Mouse (Mus musculus): ENCODE data around the gene Samd14. TPM values are rescaled to one million over a fixed set of nuclear protein-coding genes. Genes with fewer than 3 reads are reported as not detected.

The Samd14 gene
- total and polyA plus RNA-seq, 3 experiments: 2.5 to 12.9 (median 4.5) TPM

DNA sequence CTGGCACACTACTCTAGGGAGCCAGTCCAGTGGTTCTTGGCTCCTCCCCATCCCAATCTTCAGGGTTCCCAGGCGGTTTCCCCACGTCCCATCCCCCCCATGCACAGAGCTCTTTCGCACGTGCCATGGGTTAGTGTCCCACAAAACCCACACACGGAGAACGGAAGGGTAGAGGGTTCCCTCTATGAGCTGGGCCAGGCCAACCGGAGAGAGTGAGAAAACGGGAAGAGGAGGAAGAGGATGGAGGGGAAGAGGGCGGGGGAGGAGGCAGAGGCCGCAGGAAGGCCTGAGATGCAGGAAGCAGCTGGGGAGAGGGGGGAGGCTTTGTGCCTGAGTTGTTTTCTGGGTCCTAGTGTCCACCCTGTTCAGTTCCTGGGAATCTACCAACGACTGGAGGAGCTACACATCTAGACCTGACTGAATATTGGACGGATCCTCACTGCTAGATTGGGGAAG lies 20.1 kb upstream of the Samd14 start:
- peak; percentile 90 for DNase-seq

DNA sequence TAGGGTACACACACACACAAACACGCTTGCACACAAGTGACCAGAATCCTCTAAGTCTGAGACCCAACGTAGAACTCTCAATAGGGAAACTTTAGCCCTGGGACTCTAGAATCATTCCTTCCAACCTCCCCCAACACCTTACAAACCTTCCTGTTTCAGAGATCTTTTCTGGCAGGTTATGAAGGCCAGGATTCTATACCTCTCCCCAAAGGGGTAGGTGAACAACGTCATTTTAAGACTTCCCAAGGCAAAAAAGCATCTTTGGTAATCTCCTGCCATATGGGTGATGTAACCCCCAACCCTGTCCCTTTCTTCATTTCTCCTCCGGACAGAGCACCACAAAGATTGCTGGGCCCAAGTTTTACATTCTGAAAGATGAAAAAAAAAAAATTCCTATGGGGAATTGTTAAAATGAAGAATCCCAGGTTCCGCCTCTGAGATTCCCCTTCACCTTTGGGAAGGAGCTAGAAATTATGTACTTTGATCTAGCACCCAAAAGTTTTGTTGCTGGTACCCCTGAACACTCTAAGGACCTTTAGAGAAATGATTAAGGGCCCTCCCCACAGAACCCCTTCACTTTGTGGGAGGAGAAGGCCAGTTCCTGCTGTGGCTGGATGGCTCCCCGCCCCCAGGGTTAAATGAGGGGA lies 19.5 kb upstream of the Samd14 start:
- DNase-seq: no peak

DNA sequence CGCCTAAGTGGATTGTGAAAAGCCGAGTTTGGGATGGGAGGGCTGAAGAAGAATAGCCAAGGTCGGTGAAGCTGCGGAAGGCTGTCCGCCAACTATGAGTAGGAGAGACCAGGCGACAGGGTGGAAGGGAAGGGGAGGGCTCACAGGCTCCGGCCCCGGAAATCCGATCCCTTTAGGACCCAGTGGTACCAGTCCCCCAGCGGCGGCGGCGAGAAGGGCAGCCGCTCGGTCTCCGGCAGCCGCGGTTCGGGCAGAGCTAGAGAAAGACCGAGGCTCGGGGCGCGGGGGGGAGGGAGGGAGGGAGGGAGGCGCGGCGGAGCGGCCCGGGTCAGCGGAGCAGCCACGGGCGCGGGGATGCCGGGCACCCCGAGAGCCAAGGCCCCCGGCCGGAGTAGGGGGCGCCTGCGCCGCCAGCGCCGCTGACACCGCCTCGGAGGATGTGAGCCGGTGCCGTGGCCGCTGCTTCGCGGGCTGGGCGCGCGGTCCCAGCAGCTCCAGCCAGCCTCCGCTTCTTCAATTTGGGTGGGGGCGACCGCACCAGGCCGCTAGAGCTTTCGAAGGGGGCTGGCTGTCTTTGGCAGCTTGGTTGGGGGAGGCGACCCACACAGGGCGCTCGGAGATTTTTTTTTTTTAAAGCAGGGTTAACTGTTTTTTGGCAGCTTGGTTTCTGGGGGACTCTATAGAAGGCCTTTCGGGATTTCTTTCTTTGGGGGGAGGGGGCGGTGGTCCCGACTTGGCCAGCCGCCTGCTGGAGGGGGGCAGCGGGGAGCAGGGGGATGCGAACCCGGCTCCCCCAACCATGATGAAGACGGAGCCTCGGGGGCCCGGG lies 18.7 kb upstream of the Samd14 start, which contains the start of gene Ppp1r9b:
TSS of gene Ppp1r9b (plus strand) at position 287 of the 829 bp plus-strand sequence.
- DNase-seq: peak; percentile 97

DNA sequence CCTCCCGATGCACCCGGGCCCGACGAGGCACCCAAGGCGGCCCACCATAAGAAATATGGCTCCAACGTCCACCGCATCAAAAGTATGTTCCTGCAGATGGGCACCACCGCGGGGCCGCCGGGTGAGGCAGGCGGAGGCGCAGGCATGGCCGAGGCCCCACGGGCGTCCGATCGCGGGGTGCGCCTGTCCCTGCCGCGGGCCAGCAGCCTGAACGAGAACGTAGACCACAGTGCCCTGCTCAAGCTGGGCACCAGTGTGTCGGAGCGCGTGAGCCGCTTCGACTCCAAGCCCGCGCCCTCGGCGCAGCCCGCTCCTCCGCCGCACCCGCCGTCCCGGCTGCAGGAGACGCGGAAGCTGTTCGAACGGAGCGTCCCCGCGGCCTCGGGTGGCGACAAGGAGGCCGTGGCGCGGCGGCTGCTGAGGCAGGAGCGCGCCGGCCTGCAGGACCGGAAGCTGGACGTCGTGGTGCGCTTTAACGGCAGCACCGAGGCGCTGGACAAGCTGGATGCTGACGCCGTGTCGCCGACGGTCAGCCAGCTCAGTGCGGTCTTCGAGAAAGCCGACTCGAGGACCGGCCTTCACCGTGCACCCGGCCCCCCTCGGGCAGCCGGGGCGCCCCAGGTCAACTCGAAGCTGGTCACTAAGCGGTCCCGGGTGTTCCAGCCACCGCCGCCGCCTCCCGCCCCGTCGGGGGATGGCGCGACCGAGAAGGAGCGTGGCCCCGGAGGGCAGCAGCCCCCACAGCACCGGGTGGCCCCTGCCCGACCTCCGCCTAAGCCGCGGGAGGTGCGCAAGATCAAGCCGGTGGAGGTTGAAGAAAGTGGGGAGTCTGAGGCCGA lies 17.8 kb upstream of the Samd14 start:
- DNase-seq: peak; percentile 79

DNA sequence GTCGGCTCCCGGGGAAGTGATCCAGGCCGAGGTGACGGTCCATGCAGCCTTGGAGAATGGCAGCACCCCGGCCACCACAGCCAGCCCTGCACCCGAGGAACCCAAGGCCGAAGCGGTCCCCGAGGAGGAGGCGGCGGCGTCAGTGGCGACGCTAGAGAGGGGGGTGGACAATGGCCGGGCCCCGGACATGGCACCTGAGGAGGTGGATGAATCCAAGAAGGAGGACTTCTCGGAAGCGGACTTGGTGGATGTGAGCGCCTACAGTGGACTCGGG lies 17.3 kb upstream of the Samd14 start:
- DNase-seq: peak; percentile 78

DNA sequence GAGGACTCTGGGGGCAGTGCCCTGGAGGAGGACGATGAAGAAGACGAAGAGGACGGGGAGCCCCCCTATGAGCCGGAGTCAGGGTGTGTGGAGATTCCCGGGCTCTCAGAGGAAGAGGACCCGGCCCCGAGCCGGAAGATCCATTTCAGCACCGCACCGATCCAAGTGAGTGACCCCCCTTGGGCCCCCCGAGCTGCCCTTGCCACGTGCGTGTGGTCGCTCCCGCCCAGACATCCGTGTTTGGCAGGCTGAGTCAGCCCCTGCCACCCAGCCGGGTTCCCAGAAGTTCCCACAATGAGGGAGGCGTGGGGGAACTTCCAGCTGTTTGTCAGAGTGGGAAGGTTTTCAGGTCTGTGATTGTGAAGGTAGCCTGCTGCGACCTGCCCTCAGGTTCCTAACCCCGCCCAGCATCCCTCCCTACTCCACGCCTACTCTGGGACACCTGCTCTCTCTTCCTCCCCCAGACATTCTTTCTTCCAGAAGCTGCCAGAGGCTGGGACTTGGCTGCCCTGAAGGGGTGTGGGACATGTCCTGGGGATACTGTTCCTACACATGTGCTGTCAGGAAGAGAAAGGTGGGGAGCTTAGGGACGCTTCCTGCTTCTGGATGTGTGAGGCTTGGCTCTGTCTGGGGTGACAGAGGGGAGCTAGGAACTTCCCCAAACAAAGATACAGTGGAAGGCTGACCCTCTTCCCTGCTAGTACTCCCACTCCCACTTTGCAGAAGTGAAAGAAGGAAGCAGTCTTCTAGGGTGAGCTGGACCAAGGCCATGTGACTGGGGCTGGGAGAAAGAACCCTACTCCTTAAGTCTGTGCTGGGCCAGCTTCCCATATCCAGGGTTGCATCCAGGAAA lies 16.7 kb upstream of the Samd14 start:
- peak; percentile 83 for DNase-seq

DNA sequence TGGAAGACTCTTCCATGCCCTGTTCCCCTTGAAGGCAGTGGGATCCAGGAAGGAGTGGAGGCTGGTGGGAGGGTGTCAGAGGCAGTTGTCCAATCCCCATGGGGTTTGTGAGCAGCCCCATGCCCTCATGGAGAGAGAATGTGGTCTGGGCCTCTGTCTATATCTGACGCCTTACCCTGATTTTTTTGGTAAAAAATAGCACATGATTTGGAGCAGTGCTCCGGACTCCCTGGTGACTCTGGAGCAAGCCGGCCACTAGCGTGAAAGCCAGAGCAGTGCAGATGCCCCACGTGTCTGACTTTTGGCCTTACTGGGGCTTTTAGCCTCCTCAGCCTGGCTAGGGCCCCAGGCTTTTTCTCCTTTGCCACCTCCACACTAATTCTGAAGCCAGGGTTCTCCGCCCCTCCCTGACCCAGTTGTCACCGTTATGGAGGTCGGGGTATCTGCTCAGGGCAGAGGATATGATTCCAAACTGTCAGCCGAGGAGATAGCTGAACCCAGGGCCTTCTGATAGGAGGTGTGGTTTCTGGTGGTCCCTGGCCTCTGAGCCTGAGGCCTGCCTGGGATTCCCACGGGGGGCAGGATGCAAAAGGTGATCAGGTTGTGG lies 15.4 kb upstream of the Samd14 start:
- DNase-seq: peak; percentile 56

DNA sequence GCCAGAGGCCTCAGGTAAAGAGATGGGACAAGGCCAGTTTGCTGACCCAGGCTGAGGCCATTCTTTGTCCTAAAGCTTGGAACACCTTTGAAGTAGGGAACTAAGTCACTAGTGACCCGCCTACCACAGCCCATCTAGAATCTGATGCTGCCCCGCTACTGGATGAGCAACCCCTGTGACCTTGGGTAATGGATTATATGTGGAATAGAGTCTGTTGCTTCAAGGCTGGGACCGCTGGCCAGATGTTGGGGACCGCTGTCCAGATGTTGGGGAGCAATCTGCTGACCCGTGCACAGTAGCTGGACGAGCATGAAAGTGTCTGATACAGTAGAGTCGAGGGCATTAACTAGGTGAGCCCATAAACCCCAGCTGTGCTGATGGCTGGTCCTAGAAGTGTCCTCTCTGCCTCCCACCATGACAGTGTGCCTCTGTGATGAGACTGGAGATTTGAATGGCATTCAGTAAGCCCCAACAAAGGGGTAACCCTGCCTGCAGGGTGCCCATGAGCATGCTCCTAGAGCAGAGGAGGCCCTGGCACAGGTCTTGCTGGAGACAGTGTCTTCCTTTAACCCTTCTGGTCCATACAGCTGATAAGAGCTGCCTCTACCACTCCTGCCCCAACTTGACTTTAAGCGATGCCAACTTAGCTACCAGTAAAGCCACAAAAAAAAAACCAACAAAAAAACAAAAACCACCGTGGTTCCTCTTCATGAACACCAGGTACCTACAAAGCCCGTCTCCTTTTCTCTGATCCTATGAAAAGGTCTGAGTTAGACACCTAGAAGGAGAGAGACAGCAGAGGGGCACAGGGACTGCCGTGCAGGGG lies 14.5 kb upstream of the Samd14 start:
- DNase-seq: peak; percentile 45

DNA sequence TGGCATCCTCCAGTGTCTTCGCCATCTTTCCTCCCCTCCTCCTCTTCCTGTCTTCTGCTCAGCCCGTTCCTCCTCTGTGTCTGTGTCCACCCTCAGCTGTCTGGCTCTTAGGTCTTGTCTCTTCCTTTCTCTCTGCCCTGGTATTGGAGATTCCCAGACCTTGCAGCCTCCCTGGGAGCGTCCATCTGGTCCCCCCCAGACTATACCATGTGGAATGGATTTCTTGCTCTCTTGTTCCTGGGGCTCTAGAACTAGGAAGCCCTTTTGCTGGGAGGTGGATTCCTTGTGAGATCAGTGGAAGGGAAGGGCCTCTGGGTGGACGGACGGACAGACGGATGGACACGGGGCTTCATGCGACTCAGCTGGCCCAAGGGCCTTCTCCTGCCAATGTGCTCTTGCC lies 13.6 kb upstream of the Samd14 start:
- no peak for DNase-seq

DNA sequence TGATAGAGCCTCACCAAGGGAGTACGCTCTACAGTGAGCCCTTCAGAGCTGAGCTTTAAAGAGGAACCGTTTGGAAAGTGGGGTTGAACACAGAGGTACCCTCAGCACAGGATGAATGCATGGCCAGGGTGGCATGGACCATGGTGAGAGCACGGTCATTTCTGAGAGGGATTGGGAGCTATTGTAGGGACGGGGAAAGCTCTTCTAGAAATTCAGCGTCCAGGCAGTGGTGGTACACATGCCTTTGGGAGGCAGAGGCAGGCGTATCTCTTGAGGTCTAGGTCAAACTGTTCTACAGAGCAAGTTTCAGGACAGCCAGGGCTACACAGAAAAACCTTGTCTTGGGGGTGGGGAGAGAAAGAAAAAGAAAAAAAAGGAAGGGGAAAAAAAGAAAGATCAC lies 12.7 kb upstream of the Samd14 start:
- no peak for DNase-seq

DNA sequence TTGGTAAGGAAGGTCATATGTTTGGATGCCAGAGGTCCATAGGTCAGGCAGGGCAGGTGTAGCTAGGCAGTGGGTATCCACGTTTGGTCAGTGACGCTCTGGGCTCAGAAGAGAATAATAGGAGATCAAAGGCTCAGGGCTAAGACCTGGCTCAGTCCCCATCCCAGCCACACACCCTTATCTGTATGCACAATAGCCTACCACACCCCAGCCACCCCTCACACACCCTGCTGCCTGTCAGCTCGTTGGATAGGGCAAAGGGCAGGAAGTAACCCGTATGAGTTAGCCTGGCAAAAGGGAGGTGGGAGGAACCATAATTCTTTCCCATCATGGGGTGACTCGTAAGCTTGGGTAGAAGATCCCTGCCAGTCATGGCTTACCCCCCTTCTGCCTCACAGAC lies 12.1 kb upstream of the Samd14 start:
- DNase-seq: no peak

DNA sequence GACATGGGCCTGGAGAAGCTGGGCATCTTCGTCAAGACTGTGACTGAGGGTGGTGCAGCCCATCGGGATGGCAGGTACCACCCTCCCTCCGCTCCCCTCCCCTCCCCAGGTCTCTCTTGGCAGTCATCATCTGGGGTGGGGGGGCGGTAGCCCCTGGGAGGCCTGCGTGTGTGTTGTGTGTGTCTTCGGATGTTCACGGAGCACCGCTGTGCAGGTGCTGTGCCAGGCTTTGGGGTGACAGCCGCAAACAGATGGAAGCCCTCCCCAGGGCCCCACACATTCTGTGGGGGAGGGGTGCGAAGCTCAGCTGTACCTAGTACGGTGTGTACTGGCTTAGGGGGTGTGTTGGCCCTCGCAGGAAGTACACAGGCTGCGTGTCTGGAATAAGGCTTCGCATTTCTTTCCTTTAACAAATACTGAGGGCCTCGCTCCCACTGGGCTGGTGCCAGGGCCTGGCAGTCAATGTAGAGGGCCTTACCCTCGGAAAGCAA lies 11.6 kb upstream of the Samd14 start:
- no peak for DNase-seq

DNA sequence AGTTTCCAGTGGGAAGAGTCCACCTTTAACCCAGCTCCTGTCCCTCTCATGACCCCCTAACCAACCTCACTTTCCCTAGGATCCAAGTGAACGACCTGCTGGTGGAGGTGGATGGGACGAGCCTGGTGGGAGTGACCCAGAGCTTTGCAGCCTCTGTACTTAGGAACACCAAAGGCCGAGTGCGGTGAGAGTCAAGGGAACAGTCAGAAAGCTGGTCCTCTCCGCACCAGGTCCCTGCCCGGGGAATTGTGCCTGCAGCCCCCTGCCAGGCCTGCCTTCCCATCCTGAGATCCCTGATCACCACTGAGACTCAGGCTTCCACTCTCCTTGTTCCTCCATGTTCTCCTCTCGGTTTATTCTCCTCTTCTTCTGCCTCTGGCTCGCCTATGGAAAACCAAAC lies 9.6 kb upstream of the Samd14 start:
- DNase-seq: no peak

DNA sequence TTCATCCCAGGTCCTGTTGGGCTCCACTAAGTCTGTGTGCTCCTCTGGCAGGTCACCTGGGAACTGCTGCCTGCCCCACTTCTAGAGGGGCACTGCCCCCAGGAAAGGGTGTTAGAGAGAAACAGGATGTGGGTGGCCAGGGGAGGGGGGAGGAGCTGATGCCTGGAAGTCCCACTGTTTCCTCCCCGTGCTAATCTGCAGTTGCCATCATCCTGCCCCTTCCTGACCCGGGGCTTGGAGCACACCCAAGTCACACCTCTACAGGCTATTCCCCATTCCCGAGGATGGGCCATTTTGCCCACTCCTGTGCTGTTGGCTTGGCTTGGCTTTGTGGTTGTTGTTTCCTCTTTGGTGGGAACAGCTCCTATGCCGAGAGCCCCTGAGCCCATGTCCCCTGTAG lies 9.1 kb upstream of the Samd14 start:
- peak; percentile 68 for DNase-seq

DNA sequence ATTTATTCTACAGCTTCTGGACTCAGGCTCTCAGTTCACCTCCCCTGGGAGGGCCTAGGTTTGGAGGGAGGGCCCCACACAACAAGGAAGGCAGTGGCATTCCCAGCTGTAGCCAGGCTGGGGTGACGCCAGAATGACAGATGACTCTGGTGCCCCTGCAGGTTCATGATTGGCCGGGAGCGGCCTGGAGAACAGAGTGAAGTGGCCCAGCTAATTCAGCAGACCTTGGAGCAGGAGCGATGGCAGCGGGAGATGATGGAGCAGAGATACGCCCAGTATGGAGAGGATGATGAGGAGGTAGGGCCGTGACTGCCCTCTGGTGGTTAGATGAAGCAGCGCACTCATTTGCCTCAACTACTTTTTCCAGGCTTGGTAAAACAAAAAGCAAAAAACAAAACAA lies 8.6 kb upstream of the Samd14 start:
- peak; percentile 84 for DNase-seq

DNA sequence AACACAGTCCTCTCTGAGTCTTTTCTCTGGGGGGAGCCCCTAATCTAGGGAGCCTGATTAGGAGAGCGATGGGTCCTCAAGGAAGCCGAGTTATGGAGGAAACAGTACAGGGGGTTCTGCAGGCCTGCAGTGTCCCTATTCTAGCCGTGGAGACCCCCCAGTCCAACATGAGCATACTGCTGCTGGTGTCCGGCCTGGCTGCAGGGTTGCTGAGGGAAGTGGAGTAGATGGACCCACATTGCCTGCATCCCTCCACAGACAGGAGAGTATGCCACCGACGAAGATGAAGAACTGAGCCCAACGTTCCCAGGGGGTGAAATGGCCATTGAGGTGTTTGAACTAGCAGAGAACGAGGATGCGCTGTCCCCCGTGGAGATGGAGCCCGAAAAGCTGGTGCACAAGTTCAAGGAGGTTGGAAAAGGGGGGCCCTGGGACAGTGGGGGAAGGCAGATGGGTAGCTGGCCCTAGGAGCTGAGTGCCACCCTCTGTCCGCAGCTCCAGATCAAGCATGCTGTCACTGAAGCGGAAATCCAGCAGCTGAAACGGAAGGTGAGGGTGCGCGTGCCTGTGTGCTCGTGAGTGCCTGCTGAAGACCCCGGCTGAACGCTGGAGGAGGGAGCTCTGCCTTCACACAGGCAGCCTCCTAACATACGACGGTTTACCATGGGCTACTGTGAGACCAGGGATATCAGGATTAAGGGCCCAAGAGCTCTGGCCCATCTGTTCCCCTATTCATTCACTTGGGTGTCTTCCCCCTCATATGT lies 7.9 kb upstream of the Samd14 start:
- DNase-seq: no peak

DNA sequence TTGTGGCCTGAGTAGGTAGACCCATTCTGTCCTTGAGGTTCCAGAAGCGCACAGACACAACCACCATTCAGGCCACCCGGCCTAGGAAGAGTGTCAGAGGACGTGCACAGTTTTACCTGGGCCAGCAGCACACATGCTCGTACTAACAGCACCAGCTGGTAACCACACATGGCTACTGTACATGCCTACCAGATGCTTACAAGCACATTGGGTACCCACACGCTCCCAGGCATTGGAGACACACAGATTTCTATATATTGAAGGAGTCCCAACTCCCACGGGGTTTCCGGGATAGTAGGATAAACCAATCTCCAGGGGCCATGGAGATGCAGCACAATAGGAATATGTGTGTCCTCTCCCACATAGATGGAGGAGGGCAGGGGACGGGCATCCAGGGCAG lies 7.0 kb upstream of the Samd14 start:
- DNase-seq: no peak

DNA sequence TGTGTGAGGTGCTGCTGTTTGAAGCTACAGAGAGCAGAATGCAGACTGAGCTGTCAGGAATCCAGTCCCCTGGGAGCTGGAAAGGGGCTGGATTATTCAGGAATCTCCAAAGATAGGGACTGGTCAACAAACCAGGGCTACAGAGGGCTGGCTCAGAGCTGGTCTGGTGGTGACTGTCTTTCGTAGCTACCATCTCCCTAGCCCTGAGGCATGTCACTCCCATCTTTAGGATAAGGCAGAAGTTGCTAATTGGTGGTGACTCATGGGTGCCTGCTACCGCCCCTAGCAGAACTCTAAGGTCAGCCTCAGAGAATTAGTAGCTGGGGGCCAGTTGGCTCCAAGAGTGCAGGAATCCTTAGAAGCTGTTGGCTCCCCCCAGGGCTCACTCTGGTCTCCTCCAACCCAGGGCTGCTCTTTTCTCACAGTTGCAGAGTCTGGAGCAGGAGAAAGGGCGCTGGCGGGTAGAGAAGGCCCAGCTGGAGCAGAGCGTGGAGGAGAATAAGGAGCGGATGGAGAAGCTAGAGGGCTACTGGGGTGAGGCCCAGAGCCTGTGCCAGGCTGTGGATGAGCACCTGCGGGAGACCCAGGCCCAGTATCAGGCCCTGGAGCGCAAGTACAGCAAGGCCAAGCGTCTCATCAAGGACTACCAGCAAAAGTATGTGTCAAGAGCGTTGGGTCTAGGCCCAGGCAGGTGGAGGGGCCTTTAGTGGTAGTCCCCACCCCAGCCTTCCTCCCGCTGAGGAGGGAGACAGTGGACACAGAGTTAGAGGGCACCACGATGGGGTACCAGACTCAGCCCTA lies 5.3 kb upstream of the Samd14 start:
- no peak for DNase-seq

DNA sequence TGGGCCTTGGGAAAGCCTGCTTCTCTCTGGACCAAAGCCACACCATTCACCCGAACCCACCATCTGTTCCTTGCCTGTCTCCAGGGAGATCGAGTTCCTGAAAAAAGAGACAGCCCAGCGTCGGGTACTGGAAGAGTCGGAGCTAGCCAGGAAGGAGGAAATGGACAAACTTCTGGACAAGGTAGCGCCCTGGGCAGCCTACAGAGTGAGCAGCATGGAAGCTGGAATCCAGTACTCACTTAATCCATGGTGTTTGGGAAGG lies 4.8 kb upstream of the Samd14 start:
- DNase-seq: no peak

All from adrenal gland, adult 2 months (tissue).